Mouse (Mus musculus): ENCODE results near the gene Cldn6. TPM values are rescaled to one million over a fixed set of nuclear protein-coding genes. Genes with fewer than 3 reads are reported as not detected.

Cldn6 gene
- total RNA-seq (2023), result not detected

DNA sequence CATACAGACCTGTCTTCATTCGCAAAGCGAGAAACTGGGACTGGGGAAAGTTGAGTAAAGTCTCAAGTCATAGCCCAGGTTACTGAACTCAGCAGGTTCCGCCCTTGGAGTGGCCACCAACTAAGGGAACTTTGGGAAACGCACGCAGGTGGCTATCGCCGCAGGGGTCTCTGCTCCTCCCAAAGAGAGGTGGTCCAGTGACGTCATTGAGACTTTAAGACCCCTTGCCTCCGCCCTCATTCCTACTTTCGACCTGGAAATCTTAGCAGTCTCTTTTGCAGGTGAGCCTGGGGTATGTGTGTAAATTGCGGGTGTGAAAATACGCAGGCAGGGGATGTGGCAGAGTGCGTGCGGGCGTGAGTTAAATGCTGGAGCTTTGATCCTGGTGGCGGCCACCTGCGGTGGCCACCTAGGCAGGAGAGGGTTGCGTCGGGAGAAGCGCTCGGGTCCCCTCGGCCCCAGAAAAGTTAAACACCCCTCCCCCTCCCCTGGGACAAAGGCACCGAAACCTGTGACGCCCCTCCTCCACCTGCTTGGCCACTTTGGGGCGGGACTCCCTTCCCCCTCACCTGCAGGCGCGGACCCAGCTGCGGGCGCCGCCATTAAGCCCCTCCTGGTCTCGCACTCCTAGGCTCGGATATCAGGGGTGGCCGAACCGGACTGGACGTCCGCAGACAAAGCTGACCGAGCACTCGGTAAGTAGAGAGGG is at the start of gene Cldn6:
Gene Cldn6, plus strand, starts transcription at position 123 of the 709 bp plus-strand sequence.

DNA sequence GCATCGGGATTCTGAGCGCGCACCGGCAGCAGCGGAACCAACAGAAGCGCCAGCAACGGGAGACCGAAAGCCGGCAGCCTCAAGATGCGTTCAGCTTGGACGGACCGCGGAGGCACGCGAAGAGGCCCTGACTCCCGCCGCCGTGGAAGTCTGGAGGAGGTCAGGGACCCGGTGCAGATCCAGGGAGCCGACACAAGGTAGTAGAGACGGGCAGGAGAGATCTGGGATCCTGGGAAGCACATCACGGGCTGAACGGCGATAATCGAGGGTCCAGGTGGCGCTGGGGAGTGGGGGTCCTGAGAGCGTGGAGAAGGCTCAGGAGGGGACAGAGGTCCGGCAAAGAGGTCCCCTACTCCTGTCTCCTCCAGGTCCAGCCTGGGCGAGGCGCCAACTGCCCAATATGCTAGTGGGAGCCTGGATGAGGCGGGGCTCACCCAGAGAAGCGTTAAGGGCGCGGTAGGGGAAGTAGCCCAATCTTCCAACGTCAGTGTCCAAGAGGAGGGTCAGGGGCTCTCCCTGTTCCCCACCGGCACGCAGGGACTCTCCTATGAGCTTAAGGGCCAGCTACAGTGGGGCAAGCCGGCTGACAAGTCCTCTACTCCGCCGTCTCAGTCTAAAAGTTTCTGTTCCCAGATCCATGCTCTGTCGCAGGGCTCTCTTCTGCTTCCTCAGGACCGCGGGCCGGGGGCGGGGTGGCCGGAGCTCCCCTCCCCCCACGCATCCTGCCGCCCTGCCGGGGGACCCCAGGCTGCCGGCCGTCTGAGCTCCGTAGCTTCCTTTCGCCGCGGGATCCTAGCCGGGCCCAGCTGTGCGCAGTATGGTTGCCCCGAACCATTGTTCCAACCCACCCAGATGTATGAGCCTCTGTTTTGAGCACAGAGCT is 34.2 kb upstream of the Cldn6 start, which contains the start of gene Mmp25:
Gene Mmp25, minus strand, starts transcription at position 665 of the 883 bp plus-strand sequence.

GRCm38 (mm10) chr17:23660117-23660875 is 18.8 kb upstream of the Cldn6 start, which contains the start of gene Bicdl2:
TSS of gene Bicdl2 (plus strand) at chr17:23660506.

DNA sequence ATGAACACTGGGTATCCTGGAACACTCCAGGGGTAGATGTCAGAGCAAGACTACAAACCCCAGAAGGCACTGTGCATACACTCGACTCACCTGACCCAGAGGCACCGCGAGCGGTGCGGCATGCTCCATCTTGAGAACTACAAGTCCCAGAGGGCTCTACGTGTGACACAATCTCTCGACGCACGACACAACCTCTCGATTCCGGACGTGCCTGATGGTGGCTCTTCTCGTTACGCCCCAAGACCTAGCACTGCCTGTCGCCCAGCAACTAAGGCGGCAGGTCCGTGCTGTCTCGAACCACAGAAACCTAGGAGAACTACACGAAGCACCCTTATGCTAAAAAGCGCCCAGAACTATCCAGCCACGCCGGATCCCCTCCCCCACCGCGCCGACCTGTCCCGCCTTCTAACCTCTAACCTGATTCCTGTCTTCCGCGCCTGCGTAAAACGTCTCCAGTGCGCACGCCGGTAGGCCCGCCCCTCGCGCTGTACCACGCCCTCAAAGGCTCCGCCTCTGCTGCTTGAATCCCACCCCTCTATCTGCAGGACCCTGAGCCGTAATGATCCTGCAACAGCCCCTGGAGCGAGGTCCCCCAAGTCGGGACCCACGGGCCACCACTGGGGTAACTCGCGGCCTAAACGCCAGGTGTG is 5.5 kb upstream of the Cldn6 start, which contains the start of the genes Hcfc1r1 and Thoc6:
Gene Hcfc1r1, plus strand, starts transcription at position 173 of the 650 bp plus-strand sequence.
Gene Thoc6, minus strand, starts transcription at position 459 of the 650 bp plus-strand sequence.

DNA sequence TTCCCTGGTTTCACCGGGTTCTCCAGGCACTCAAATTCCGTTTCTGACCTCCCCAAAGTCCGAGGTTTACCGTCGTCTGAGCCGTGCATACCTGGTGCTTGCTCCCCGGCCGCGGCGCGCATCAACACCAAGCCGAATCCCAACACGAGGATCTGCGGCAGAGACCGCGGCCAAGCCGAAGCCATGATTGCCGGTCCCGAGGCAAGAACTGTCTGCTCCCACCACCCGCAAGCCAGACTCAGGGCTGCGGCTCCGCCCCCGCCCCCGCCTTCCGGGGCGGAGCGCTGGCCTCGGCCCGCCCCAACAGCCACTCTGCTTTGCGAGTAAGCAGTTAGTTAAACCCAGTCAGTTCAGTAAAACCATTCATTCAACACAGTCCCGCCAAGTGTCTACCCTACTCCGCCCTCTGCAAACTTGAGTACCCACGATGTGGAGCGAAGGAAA is 1.8 kb upstream of the Cldn6 start, which contains the start of gene Tnfrsf12a:
Gene Tnfrsf12a, minus strand, starts transcription at position 233 of the 444 bp plus-strand sequence.

GRCm38 (mm10) chr17:23683856-23684672 is 5.0 kb downstream of the Cldn6 start, which contains the start of gene Cldn9:
TSS of gene Cldn9 (minus strand) at chr17:23684026.

GRCm38 (mm10) chr17:23722376-23723125 is 43.5 kb downstream of the Cldn6 start, which contains the start of gene 1520401A03Rik:
TSS of gene 1520401A03Rik (minus strand) at chr17:23722783.

GRCm38 (mm10) chr17:23725999-23726757 is 47.1 kb downstream of the Cldn6 start, which contains the start of gene Pkmyt1:
TSS of gene Pkmyt1 (plus strand) at chr17:23726336.

Other genes starting within 250 kb of the Cldn6 start
- not detected for gene Vmn2r117, start 199.6 kb upstream of the Cldn6 start, total RNA-seq (2023)
- 8.7 TPM for gene Zfp213, start 115.0 kb upstream of the Cldn6 start, total RNA-seq (2023)
- gene Zfp13, start 79.8 kb upstream of the Cldn6 start, total RNA-seq (2023), result not detected
- gene Zscan10, start 78.4 kb upstream of the Cldn6 start, total RNA-seq (2023), result 0.86 TPM
- 0.41 TPM for gene Mmp25, start 34.0 kb upstream of the Cldn6 start, total RNA-seq (2023)
- gene Bicdl2, start 18.7 kb upstream of the Cldn6 start, total RNA-seq (2023), result not detected
- gene Hcfc1r1, start 5.7 kb upstream of the Cldn6 start, total RNA-seq (2023), result 39.5 TPM
- gene Thoc6, start 5.4 kb upstream of the Cldn6 start, total RNA-seq (2023), result 22.4 TPM
- 61.0 TPM for gene Tnfrsf12a, start 1.8 kb upstream of the Cldn6 start, total RNA-seq (2023)
- gene Cldn9, start 4.8 kb downstream of the Cldn6 start, total RNA-seq (2023), result not detected
- gene 1520401A03Rik, start 43.5 kb downstream of the Cldn6 start, total RNA-seq (2023), result not detected
- 36.2 TPM for gene Pkmyt1, start 47.1 kb downstream of the Cldn6 start, total RNA-seq (2023)
- 2.6 TPM for gene Paqr4, start 61.6 kb downstream of the Cldn6 start, total RNA-seq (2023)
- gene Kremen2, start 66.6 kb downstream of the Cldn6 start, total RNA-seq (2023), result 0.89 TPM
- 27.5 TPM for gene Flywch1, start 92.4 kb downstream of the Cldn6 start, total RNA-seq (2023)
- not detected for gene Flywch2, start 106.8 kb downstream of the Cldn6 start, total RNA-seq (2023)
- 1,442 TPM for gene Srrm2, start 111.3 kb downstream of the Cldn6 start, total RNA-seq (2023)
- 199 TPM for gene Elob, start 149.9 kb downstream of the Cldn6 start, total RNA-seq (2023)
- gene Prss33, start 156.8 kb downstream of the Cldn6 start, total RNA-seq (2023), result not detected
- not detected for gene Prss32, start 164.6 kb downstream of the Cldn6 start, total RNA-seq (2023)
- gene Prss41, start 164.9 kb downstream of the Cldn6 start, total RNA-seq (2023), result 1.4 TPM
- not detected for gene Prss21, start 188.8 kb downstream of the Cldn6 start, total RNA-seq (2023)
- gene Dcpp1, start 201.6 kb downstream of the Cldn6 start, total RNA-seq (2023), result not detected
- not detected for gene Dcpp2, start 201.6 kb downstream of the Cldn6 start, total RNA-seq (2023)
- gene Dcpp3, start 238.2 kb downstream of the Cldn6 start, total RNA-seq (2023), result not detected